In genomic region chr4:152286183-152286582, GRCm38 (mm10) we compare ENCODE assay signal across 9 mouse cellular contexts. TPM values are rescaled to one million over a fixed set of nuclear protein-coding genes. Genes with fewer than 3 reads are reported as not detected.
DNase-seq lines count a peak whose midpoint lies in the region; ATAC-seq and TF ChIP-seq lines count a peak whose summit lies in the region.
"Had no signal": no experiment of that assay in that cellular context is flagged by ENCODE, and none has a peak within 500 bp of the region (broad histone marks: within the 10 kb centered on the region; RNA-seq: fewer than 3 reads in every experiment).

No protein-coding gene starts in this region.

- H3K9ac ChIP-seq in limb, embryonic 14.5 days (ENCODE audit: low read depth, low read length, severe bottlenecking), result no peak overlapping the region
- H3K9ac ChIP-seq in stomach, embryonic 15.5 days, result no peak overlapping the region

- H3K4me2 ChIP-seq in limb, embryonic 14.5 days (replicated peaks; ENCODE audit: low read depth, low read length, severe bottlenecking), result peak overlapping the region; percentile 31
- H3K4me2 ChIP-seq in stomach, embryonic 15.5 days, result peak overlapping the region; percentile 49

- 5% methylated on average over 32 of the region's 32 CpGs for WGBS in cerebellum, adult 2 months
- WGBS in limb, embryonic 14.5 days, result 4% methylated on average over 32 of the region's 32 CpGs
- WGBS in stomach, embryonic 15.5 days, result 6% methylated on average over 32 of the region's 32 CpGs

- DNase-seq in cerebellum, adult 2 months, result peak in 1 of 2 experiments; percentile 32
- DNase-seq in right cerebral cortex, postnatal 4 days, result peak; percentile 40
- DNase-seq in right cerebral cortex, postnatal 14 days, result no peak
- no peak for DNase-seq in limb, embryonic 14.5 days (ENCODE audit: low spot score)
- DNase-seq in ovary, postnatal 10 days (ENCODE audit: low spot score), result no peak
- DNase-seq in natural killer cell, adult 2 months (ENCODE audit: low spot score in 2 of 2), result no peak

- no peak for TF ChIP-seq POLR2A in cerebellum, adult 2 months (IDR thresholded peaks at IDR 0.05; ENCODE audit: borderline replicate concordance, insufficient read depth, low read length)
- no peak for TF ChIP-seq POLR2A in limb, embryonic 14.5 days (IDR thresholded peaks at IDR 0.05; ENCODE audit: borderline replicate concordance, extremely low read depth, insufficient read depth, insufficient read length)

- TF ChIP-seq CTCF in cerebellum, adult 2 months (IDR thresholded peaks at IDR 0.05; ENCODE audit: borderline replicate concordance, insufficient read depth, low read depth, low read length), result no peak

- no peak overlapping the region for H3K27ac ChIP-seq in cerebellum, adult 2 months (ENCODE audit: insufficient read depth, low read length)
- H3K27ac ChIP-seq in limb, embryonic 14.5 days (replicated peaks; ENCODE audit: low read depth, low read length), result no peak overlapping the region
- H3K27ac ChIP-seq in stomach, embryonic 15.5 days, result no peak overlapping the region

- ATAC-seq in cerebellum, adult (ENCODE audit: insufficient number of reproducible peaks, low FRiP score, low TSS enrichment), result no peak
- no peak for ATAC-seq in limb, embryonic 14.5 days (ENCODE audit: low FRiP score, low read depth)
- ATAC-seq in stomach, embryonic 15.5 days (ENCODE audit: insufficient read depth, low FRiP score, low read depth), result no peak

- peaks cover 20% of the 10 kb centered on the region for H3K4me1 ChIP-seq in cerebellum, adult 2 months (ENCODE audit: control insufficient read depth, insufficient read depth, low read length)
- H3K4me1 ChIP-seq in limb, embryonic 14.5 days (ENCODE audit: control insufficient read depth, insufficient read depth, low read length), result peaks cover 12% of the 10 kb centered on the region
- H3K4me1 ChIP-seq in stomach, embryonic 15.5 days, result peaks cover 29% of the 10 kb centered on the region

- peaks cover 4% of the 10 kb centered on the region; the same call in 1 of the 2 replicates for H3K36me3 ChIP-seq in limb, embryonic 14.5 days (ENCODE audit: control insufficient read depth, insufficient read depth, low read length)
- H3K36me3 ChIP-seq in stomach, embryonic 15.5 days, result no peaks in the 10 kb centered on the region

- H3K9me3 ChIP-seq in limb, embryonic 14.5 days (ENCODE audit: control insufficient read depth, low read length), result no peaks in the 10 kb centered on the region
- no peaks in the 10 kb centered on the region for H3K9me3 ChIP-seq in stomach, embryonic 15.5 days

- no peaks in the 10 kb centered on the region for H3K27me3 ChIP-seq in cerebellum, adult 2 months (ENCODE audit: control insufficient read depth, insufficient read depth, low read length)
- H3K27me3 ChIP-seq in limb, embryonic 14.5 days (ENCODE audit: control insufficient read depth, insufficient read depth, low read length), result peaks cover 92% of the 10 kb centered on the region
- peaks cover 88% of the 10 kb centered on the region for H3K27me3 ChIP-seq in stomach, embryonic 15.5 days (replicated peaks)

- peak overlapping the region; percentile 21 for H3K4me3 ChIP-seq in cerebellum, adult 2 months (replicated peaks; ENCODE audit: insufficient read depth, low read depth, low read length)
- 0 out of 2 replicates have a peak overlapping the region, but pooled peaks have one; percentile 10 for H3K4me3 ChIP-seq in limb, embryonic 14.5 days (replicated peaks; ENCODE audit: low read length)
- peak overlapping the region; percentile 14 for H3K4me3 ChIP-seq in stomach, embryonic 15.5 days (replicated peaks)

RNA-seq across cellular contexts. Expression of gene Hes3, which starts 5.3 kb away (rescaled TPM):
- polyA plus RNA-seq in cerebellum, adult 2 months (2012; rRNA removed), result 55.1 and 62.7 TPM in 2 replicates
- 0.03 and 0.13 TPM in 2 replicates for polyA plus RNA-seq in limb, embryonic 14.5 days (2012; rRNA removed)
- not detected in 2 replicates for polyA plus RNA-seq in limb, embryonic 14.5 days (2014; fragmentation: Nextera tagmentation; extraction: Ambion mirVana)
- 0.09 TPM in 1 of 2 replicates, not detected in the other for polyA plus RNA-seq in stomach, embryonic 15.5 days (2015; fragmentation: Nextera tagmentation; extraction: Ambion mirVana)
- polyA plus RNA-seq: large intestine, adult 2 months had no signal

RNA-seq across cellular contexts. Expression of gene Icmt, which starts 10.8 kb away (rescaled TPM):
- 160 and 188 TPM in 2 replicates for polyA plus RNA-seq in cerebellum, adult 2 months (2012; rRNA removed)
- polyA plus RNA-seq in limb, embryonic 14.5 days (2012; rRNA removed), result 26.6 and 30.7 TPM in 2 replicates
- 27.6 and 32.7 TPM in 2 replicates for polyA plus RNA-seq in limb, embryonic 14.5 days (2014; fragmentation: Nextera tagmentation; extraction: Ambion mirVana)
- 19.1 and 21.4 TPM in 2 replicates for polyA plus RNA-seq in stomach, embryonic 15.5 days (2015; fragmentation: Nextera tagmentation; extraction: Ambion mirVana)

RNA-seq across cellular contexts. Expression of gene Gpr153, which starts 12.2 kb away (rescaled TPM):
- 29.9 and 31.4 TPM in 2 replicates for polyA plus RNA-seq in cerebellum, adult 2 months (2012; rRNA removed)
- polyA plus RNA-seq in limb, embryonic 14.5 days (2012; rRNA removed), result 56.5 and 79.5 TPM in 2 replicates
- 28.6 and 33.0 TPM in 2 replicates for polyA plus RNA-seq in limb, embryonic 14.5 days (2014; fragmentation: Nextera tagmentation; extraction: Ambion mirVana)
- polyA plus RNA-seq in stomach, embryonic 15.5 days (2015; fragmentation: Nextera tagmentation; extraction: Ambion mirVana), result 12.9 and 13.5 TPM in 2 replicates

RNA-seq across cellular contexts. Expression of gene Rnf207, which starts 32.6 kb away (rescaled TPM):
- 7.2 and 11.8 TPM in 2 replicates for polyA plus RNA-seq in cerebellum, adult 2 months (2012; rRNA removed)
- polyA plus RNA-seq in limb, embryonic 14.5 days (2012; rRNA removed), result 0.92 and 1.1 TPM in 2 replicates
- polyA plus RNA-seq in limb, embryonic 14.5 days (2014; fragmentation: Nextera tagmentation; extraction: Ambion mirVana), result 0.39 and 0.50 TPM in 2 replicates
- 1.0 TPM in 2 replicates for polyA plus RNA-seq in stomach, embryonic 15.5 days (2015; fragmentation: Nextera tagmentation; extraction: Ambion mirVana)

RNA-seq across cellular contexts. Expression of gene Rpl22, which starts 39.4 kb away (rescaled TPM):
- polyA plus RNA-seq in cerebellum, adult 2 months (2012; rRNA removed), result 162 and 187 TPM in 2 replicates
- polyA plus RNA-seq in limb, embryonic 14.5 days (2012; rRNA removed), result 296 and 760 TPM in 2 replicates
- polyA plus RNA-seq in limb, embryonic 14.5 days (2014; fragmentation: Nextera tagmentation; extraction: Ambion mirVana), result 422 and 460 TPM in 2 replicates
- 372 and 377 TPM in 2 replicates for polyA plus RNA-seq in stomach, embryonic 15.5 days (2015; fragmentation: Nextera tagmentation; extraction: Ambion mirVana)

Comparison
In these comparisons a context has a peak if more than half of its experiments do, and no peak if none do; other contexts are left out.
1. RNA of gene Hes3, which starts 5.3 kb away (polyA plus RNA-seq): 55.1 to 62.7 TPM in cerebellum, adult 2 months; 0.09 TPM in stomach, embryonic 15.5 days and 0.03 to 0.13 TPM in limb, embryonic 14.5 days; every median in the first group is over 10 times any median in the second.
2. Peak in every context shown above with its lines, with median percentiles within 50 percentile points of each other: H3K4me3 ChIP-seq.